Mouse (Mus musculus): ENCODE measurements at regions not wholly inside any gene's neighbourhood (a gene's known extent, or its start where the extent isn't known, plus 50 kb on each side); places are given as distances from the start of the nearest gene placed in this dataset.

DNA sequence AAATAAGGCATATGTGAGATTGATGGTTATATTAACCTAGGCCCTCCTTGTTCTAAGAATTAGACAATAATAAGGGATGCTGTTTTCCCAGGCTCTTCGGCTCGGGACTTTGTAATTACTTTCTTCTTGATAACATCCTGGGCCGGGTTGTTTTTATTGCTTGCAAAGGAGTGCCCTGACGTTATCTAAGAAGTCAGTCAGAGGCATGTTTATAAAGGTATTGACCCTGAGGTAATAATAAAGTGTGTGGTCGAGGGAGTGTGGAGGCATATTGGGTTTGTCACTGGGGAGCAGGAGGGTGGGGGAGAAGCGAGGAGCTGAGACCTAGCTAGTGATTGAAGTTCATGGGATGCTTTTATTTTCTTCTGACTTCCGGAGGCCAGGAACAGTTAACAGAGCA is 221.5 kb downstream of the Ppp4r2 start:
- Histone ChIP-seq H3K9ac (ENCODE audit: low read length) (no peak overlapping the region), H3K4me1 (ENCODE audit: control insufficient read depth, insufficient read depth, low read length) (no peaks in the 10 kb centered on the region), H3K4me3 (replicated peaks; ENCODE audit: low read length) (no peak overlapping the region), H3K27me3 (ENCODE audit: control insufficient read depth, insufficient read depth, low read length) (no peaks in the 10 kb centered on the region), H3K36me3 (ENCODE audit: control insufficient read depth, insufficient read depth, low read length) (no peaks in the 10 kb centered on the region), H3K4me2 (ENCODE audit: low read depth, low read length) (no peak overlapping the region), H3K9me3 (replicated peaks; ENCODE audit: control insufficient read depth, low read length) (no peaks in the 10 kb centered on the region), H3K27ac (ENCODE audit: low read length) (no peak overlapping the region)
- WGBS = 30% methylated on average over 7 of the region's 7 CpGs
- no peak for ATAC-seq (ENCODE audit: insufficient read depth, low FRiP score)

DNA sequence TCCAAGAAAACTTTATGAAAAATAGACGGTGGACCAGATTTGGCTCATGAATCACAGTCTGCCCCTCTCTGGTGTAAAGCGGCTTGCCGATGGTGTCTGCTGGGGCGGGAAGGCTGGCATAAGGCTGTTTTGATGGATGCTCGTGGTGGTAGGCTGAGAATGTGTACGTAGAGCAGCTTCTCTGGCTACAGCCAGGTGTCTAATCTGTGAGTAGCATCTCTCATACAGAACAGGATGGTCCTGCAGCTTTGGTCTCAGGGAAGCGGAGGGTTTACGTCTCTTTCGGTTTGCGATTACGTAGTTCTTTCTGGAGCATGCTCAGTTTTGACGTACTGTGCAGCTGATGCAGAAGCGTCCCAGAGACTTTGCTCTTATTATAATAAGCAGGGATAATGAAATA is 222.9 kb downstream of the Ppp4r2 start:
- H3K9me3 ChIP-seq (replicated peaks; ENCODE audit: control insufficient read depth, low read length) = no peaks in the 10 kb centered on the region
- no peaks in the 10 kb centered on the region for H3K36me3 ChIP-seq (ENCODE audit: control insufficient read depth, insufficient read depth, low read length)
- 85% methylated on average over 13 of the region's 13 CpGs for WGBS
- H3K27me3 ChIP-seq (ENCODE audit: control insufficient read depth, insufficient read depth, low read length) = no peaks in the 10 kb centered on the region
- no peak overlapping the region for H3K4me2 ChIP-seq (ENCODE audit: low read depth, low read length)
- no peak overlapping the region for H3K27ac ChIP-seq (ENCODE audit: low read length)
- no peak overlapping the region for H3K4me3 ChIP-seq (replicated peaks; ENCODE audit: low read length)
- no peak for ATAC-seq (ENCODE audit: insufficient read depth, low FRiP score)
- H3K9ac ChIP-seq (ENCODE audit: low read length) = no peak overlapping the region
- H3K4me1 ChIP-seq (ENCODE audit: control insufficient read depth, insufficient read depth, low read length) = no peaks in the 10 kb centered on the region

DNA sequence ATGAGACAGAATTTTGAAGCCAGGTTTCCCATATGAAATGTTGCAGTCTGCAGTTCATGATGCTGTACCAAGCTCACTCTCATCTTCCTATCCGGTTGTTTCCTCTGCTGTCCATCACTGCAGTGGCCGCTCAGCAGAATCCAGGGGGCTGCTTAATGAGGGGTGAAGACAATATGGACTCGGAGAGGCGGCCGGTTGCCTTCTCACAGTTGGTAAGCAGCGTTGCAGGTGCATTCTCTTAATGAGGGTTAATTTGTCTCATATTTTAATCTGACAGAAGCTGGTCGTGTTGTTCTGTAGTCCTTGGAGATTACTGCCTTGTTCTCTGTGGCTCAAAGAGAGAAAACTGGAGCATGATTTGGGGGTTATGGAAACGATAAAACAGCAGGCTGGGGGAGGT is 225.6 kb downstream of the Ppp4r2 start:
- no peak for ATAC-seq (ENCODE audit: insufficient read depth, low FRiP score)
- H3K9me3 ChIP-seq (replicated peaks; ENCODE audit: control insufficient read depth, low read length) = no peaks in the 10 kb centered on the region
- no peak overlapping the region for H3K4me2 ChIP-seq (ENCODE audit: low read depth, low read length)
- no peak overlapping the region for H3K9ac ChIP-seq (ENCODE audit: low read length)
- H3K36me3 ChIP-seq (ENCODE audit: control insufficient read depth, insufficient read depth, low read length) = no peaks in the 10 kb centered on the region
- H3K27me3 ChIP-seq (ENCODE audit: control insufficient read depth, insufficient read depth, low read length) = no peaks in the 10 kb centered on the region
- H3K4me1 ChIP-seq (ENCODE audit: control insufficient read depth, insufficient read depth, low read length) = no peaks in the 10 kb centered on the region
- 79% methylated on average over 8 of the region's 8 CpGs for WGBS
- H3K27ac ChIP-seq (ENCODE audit: low read length) = no peak overlapping the region
- H3K4me3 ChIP-seq (replicated peaks; ENCODE audit: low read length) = no peak overlapping the region

DNA sequence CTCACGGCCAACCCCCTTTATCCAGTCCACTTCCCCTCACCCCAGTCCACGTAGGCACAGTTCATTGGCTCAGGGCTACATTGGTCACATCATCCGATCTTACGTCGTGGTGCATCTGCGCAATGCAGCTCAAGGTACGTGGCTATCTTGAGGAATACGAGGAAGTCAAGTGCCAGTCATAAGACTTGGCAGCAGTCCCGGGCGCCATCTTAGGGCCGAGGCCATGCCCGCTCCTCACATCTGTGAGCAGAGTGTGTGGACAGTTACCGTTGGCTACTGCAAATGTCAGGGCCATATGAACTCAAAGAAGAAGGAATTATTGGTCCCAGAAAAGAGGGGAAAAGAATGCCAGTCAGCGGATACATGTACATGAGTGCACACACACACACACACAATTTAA is 228.8 kb downstream of the Ppp4r2 start:
- no peaks in the 10 kb centered on the region for H3K27me3 ChIP-seq (ENCODE audit: control insufficient read depth, insufficient read depth, low read length)
- ATAC-seq (ENCODE audit: insufficient read depth, low FRiP score) = no peak
- no peak overlapping the region for H3K4me2 ChIP-seq (ENCODE audit: low read depth, low read length)
- no peak overlapping the region for H3K9ac ChIP-seq (ENCODE audit: low read length)
- H3K4me3 ChIP-seq (replicated peaks; ENCODE audit: low read length) = no peak overlapping the region
- no peak overlapping the region for H3K27ac ChIP-seq (ENCODE audit: low read length)
- H3K9me3 ChIP-seq (replicated peaks; ENCODE audit: control insufficient read depth, low read length) = no peaks in the 10 kb centered on the region
- 94% methylated on average over 14 of the region's 14 CpGs for WGBS
- H3K4me1 ChIP-seq (ENCODE audit: control insufficient read depth, insufficient read depth, low read length) = no peaks in the 10 kb centered on the region
- H3K36me3 ChIP-seq (ENCODE audit: control insufficient read depth, insufficient read depth, low read length) = no peaks in the 10 kb centered on the region

DNA sequence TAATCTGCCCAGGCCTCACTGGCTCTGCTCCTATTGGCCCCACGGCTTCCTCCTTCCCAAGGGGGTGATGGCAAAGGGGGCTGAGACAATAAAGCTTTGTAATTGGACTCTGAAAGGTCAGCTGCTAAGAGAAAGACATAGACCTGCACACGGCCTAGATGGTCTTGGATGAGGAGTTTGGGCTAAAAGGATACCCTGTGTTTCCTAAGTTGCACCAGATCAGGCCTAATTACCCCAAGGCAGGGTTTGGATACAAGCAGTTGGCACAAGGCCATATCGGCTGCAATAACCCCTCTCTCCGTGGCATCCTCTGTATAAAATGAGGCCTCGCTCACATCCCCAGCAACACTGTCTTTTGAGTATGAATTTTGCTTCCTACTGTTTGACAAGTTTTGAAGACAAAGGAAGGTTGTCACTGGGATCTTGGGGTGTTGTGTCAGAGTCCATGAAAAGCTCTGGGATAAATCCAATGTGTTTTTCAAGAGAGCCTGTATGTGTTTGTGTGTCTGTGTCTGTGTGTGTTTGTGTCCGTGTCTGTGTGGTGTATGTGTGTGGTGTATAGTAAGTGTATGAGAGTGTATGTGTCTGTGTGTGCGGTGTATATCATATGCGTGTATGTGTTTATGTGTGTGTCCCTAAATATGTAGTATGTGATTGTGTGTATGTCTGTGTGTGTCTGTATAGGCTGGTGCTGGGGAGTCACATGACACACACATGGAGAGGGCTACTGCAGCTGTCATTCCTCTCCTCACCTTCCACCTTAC is 242.5 kb downstream of the Ppp4r2 start:
- H3K9ac ChIP-seq (ENCODE audit: low read length) = no peak overlapping the region
- no peaks in the 10 kb centered on the region for H3K27me3 ChIP-seq (ENCODE audit: control insufficient read depth, insufficient read depth, low read length)
- H3K9me3 ChIP-seq (replicated peaks; ENCODE audit: control insufficient read depth, low read length) = no peaks in the 10 kb centered on the region
- H3K4me2 ChIP-seq (ENCODE audit: low read depth, low read length) = no peak overlapping the region
- WGBS = 81% methylated on average over 8 of the region's 8 CpGs
- H3K27ac ChIP-seq (ENCODE audit: low read length) = no peak overlapping the region
- no peaks in the 10 kb centered on the region for H3K4me1 ChIP-seq (ENCODE audit: control insufficient read depth, insufficient read depth, low read length)
- no peak overlapping the region for H3K4me3 ChIP-seq (replicated peaks; ENCODE audit: low read length)
- no peaks in the 10 kb centered on the region for H3K36me3 ChIP-seq (ENCODE audit: control insufficient read depth, insufficient read depth, low read length)
- ATAC-seq (ENCODE audit: insufficient read depth, low FRiP score) = no peak

DNA sequence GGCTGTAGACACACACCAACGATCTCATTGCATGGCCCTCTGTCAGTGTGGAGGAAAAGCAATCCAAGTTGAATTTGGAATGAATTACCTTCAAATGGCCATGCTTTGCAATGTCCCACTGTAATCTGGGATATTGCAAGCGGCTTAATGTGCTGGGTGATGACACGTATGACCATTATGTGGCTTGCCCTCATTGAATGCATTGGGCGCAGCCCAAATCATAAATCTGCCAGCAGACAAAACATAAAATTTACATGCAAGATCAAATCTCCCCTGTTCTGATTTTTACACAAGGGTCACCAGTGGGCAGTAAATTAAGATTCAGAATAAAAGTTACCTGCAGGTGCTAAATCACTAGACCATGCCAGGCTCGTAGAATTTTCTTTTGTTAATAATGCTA is 244.9 kb downstream of the Ppp4r2 start:
- Histone ChIP-seq H3K4me1 (ENCODE audit: control insufficient read depth, insufficient read depth, low read length) (no peaks in the 10 kb centered on the region), H3K4me2 (ENCODE audit: low read depth, low read length) (no peak overlapping the region), H3K27me3 (ENCODE audit: control insufficient read depth, insufficient read depth, low read length) (no peaks in the 10 kb centered on the region), H3K36me3 (ENCODE audit: control insufficient read depth, insufficient read depth, low read length) (no peaks in the 10 kb centered on the region), H3K27ac (ENCODE audit: low read length) (no peak overlapping the region), H3K4me3 (replicated peaks; ENCODE audit: low read length) (no peak overlapping the region), H3K9ac (ENCODE audit: low read length) (no peak overlapping the region), H3K9me3 (replicated peaks; ENCODE audit: control insufficient read depth, low read length) (no peaks in the 10 kb centered on the region)
- WGBS = 81% methylated on average over 5 of the region's 5 CpGs
- no peak for ATAC-seq (ENCODE audit: insufficient read depth, low FRiP score)

DNA sequence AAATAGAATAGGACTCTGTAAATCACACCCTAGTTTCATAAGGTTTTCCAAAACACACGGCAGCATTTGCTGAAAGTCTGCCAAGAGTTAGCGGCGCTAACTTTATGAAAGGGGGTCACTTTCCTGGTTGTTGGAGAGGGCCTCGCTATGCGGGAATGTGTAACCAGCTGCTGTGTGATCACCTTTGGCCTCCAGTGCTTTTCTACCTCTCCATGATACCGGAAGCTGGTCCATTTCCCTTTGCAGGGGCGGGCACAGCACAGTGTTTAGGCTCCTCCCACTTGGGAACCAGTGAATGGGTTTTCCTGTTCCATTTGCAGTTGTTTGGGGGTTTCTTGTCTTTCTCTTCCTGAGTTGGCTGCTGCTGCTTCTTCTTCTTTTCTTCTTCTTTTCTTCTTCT is 250.3 kb downstream of the Ppp4r2 start:
- Histone ChIP-seq H3K36me3 (ENCODE audit: control insufficient read depth, insufficient read depth, low read length) (no peaks in the 10 kb centered on the region), H3K9ac (ENCODE audit: low read length) (no peak overlapping the region), H3K4me2 (ENCODE audit: low read depth, low read length) (0 out of 2 replicates have a peak overlapping the region, but pooled peaks have one; percentile 17), H3K27ac (ENCODE audit: low read length) (no peak overlapping the region), H3K9me3 (replicated peaks; ENCODE audit: control insufficient read depth, low read length) (no peaks in the 10 kb centered on the region), H3K4me3 (replicated peaks; ENCODE audit: low read length) (0 out of 2 replicates have a peak overlapping the region, but pooled peaks have one; percentile 7), H3K4me1 (ENCODE audit: control insufficient read depth, insufficient read depth, low read length) (no peaks in the 10 kb centered on the region), H3K27me3 (ENCODE audit: control insufficient read depth, insufficient read depth, low read length) (no peaks in the 10 kb centered on the region)
- 31% methylated on average over 7 of the region's 7 CpGs for WGBS
- ATAC-seq (ENCODE audit: insufficient read depth, low FRiP score) = no peak

DNA sequence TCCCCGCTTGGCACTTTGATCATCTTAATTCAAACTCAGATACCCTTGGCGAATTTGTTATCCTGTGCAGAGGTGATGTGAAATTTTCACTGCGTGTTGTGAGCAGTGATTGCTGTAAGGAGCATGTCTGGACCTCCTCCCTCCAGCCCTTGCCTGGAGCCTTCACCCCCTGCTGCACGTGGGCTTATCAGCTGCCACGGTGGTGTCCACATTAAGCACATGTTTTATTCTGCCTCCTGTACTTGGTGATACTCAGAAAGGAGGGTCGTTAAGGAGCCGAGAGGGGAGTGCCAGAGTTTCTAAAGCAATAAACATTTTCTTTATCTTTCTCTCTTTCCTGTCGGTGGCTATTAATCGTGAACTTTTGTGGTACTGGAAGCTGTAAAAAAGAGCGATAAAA is 258.8 kb downstream of the Ppp4r2 start:
- no peak overlapping the region for H3K27ac ChIP-seq (ENCODE audit: low read length)
- H3K27me3 ChIP-seq (ENCODE audit: control insufficient read depth, insufficient read depth, low read length) = no peaks in the 10 kb centered on the region
- H3K4me3 ChIP-seq (replicated peaks; ENCODE audit: low read length) = no peak overlapping the region
- H3K4me1 ChIP-seq (ENCODE audit: control insufficient read depth, insufficient read depth, low read length) = no peaks in the 10 kb centered on the region
- no peaks in the 10 kb centered on the region for H3K36me3 ChIP-seq (ENCODE audit: control insufficient read depth, insufficient read depth, low read length)
- H3K9ac ChIP-seq (ENCODE audit: low read length) = no peak overlapping the region
- no peak for ATAC-seq (ENCODE audit: insufficient read depth, low FRiP score)
- no peaks in the 10 kb centered on the region for H3K9me3 ChIP-seq (replicated peaks; ENCODE audit: control insufficient read depth, low read length)
- H3K4me2 ChIP-seq (ENCODE audit: low read depth, low read length) = no peak overlapping the region
- WGBS = 20% methylated on average over 10 of the region's 10 CpGs

All from stomach, embryonic 16.5 days (tissue).